Mouse (Mus musculus): ENCODE measurements around the gene Tmem199.

The Tmem199 gene

DNA sequence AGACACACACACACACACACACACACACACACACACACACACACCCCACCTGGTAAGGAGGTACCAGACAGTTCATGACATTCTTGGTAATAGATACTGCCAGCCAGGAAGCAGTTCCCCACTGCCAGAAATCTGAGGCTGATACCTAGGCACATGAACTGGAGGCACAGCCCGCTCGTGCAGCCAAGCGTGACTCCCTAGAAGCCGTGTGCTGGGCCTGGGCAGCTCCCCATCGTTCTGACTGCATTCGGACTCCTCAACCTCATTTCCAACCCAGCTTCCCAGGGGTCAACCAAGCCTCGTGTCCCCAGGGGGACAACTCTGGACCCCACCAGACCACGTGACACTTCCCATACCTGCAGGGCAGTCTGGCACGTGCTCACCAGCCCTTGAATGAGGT, 16.7 kb upstream of the Tmem199 start:
- no peak for DNase-seq (ENCODE audit: extremely low read depth, low read depth)

DNA sequence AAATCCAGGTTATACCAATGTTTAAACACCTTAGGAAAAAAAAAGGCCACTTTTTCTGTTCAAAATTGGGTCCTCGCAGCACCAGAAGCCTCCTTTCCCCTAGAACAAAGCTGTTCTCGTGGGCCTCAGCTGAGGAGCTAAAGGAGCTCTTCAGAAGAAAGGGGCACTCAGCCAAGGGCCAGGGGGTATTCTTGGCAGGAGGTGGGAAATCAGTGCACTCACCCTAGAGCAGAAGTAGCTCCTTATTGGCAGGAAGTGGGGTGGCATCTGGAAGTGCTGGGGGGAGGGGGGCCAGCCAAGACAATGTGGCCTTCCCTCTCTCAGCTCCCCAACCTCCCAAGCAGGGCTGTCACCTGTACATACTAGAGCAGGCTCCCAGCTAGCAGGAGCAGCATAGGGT, 12.9 kb upstream of the Tmem199 start:
- DNase-seq (ENCODE audit: extremely low read depth, low read depth), result no peak

DNA sequence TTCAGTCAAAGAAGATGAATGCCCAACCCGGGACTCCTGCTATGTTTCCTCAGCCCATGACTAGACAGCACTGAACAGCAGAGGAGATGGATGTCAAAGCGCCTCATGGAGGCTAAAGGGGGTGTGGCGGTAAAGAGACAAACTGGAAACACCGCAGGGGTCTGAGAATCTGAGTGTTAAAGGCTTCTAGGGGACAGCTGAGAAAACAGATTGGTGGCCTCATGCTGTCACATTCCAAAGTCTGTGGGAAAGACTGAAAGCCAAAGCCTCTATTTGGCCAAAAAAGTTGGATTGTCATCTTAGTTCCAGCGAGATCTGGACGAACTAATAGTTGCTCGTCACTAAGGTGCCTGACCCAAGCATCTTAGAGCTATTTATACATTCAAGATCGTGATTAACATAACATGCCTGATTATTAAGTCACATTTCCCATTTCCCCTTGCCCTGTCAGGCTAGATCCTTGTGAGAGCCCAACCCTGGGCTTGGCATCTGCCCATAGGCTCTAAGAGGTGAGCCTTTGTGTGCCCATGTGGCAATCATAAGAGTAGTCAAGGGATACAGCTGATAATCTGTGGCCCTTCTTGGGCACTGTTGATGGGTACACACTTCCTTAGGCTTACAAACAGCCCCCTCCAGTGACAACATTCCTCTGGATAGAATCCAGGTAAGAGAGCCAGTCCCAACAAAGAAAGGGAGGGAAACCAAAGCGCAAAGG, 11.4 kb upstream of the Tmem199 start:
- DNase-seq (ENCODE audit: extremely low read depth, low read depth), result no peak

DNA sequence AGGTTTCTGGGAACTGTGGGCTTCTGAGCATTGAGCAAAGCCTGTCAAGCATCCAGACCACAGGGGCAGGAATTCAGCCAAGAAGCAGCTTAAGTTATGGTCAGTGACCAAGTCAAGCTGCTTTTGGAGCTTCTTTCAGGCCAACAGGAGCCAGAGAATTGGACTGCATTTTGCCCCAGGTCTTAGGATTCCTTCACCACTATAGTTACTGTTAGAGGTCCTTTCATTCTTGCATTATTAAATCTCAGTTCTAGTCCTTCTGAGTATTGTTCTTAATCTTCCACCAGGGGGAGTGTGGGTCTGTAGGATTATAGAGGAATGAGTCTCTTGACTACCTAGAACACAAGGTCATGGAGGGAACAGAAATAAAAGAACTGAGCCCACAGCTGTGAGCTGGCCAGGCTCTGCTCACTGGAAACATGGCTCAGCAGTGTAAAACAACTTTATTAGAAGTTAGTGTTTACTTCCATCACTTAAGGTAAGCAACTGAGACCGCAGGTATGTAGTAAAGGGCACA, 10.6 kb upstream of the Tmem199 start:
- DNase-seq (ENCODE audit: extremely low read depth, low read depth), result no peak

DNA sequence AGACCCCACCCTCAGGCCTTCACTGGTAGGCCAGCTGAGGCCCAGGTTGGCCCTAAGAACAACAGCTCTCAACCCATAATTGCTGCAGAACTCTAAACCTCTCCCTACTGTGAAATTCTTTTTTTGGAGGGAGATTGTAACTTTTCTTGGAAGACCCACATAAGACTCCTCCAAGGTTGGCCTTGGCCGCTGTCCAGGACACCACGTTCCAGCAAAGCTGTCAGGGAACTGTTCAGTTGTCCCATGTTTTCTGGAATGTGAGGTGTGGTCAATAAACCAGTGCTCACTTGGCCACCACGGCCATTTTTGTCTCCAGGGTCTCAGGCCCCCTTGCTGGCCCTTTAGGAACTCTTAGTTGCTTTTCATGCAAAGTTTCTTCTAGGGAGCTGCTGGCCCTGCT, 9.9 kb upstream of the Tmem199 start:
- DNase-seq (ENCODE audit: extremely low read depth, low read depth), result no peak

DNA sequence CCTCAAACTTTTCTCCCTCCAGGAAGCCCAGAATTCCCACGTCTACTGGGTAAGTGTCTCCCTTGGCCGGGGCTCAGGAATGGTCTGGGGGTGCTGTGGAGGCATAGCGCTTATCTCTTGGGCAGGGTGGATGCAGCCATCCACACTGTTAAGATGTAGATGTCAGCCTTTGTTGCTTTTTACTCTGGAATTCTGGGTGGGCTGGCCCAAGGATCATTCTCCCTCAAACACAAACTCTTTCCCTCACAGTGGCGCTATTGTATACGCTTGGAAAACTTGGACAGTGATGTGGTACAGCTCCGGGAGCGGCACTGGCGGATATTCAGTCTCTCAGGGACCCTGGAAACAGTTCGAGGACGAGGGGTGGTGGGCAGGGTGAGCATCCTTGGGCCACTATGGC, 7.0 kb upstream of the Tmem199 start:
- DNase-seq (ENCODE audit: extremely low read depth, low read depth), result no peak

DNA sequence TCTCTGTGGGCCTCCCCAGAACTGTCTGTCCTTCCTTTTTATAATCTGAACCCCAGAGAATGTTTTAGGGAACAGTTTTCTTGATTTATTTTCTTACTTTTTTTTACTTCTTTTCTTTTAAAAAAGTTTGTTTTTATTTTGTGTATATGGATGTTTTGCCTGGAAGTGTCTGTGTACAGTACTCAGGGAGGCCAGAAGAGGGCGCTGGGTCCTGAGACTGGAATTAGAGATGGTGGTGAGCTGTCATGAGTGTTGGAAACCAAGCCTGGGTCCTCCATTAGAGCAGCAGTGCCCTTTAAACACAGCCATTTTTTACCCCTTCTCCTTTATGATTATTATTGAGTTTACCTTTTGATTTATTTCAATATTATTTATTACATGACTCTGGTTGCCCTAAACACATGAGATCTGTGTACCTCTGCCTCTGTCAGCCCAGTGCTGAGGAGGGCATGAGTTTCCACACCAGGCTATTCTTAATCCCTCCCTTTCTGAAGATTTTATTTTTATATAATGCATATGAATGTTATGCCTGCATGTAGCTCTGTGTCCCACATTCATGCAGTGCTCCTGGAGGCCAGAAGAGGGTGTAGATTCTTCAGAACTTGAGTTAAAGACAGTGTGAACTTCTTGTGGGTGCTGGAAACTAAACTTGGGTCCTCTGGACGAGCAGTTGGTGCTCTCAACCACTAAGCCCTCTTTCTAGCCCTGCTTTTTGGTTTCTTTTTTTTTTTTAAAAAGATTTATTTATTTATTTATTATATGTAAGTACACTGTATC, 3.8 kb upstream of the Tmem199 start:
- no peak for DNase-seq (ENCODE audit: extremely low read depth, low read depth)

DNA sequence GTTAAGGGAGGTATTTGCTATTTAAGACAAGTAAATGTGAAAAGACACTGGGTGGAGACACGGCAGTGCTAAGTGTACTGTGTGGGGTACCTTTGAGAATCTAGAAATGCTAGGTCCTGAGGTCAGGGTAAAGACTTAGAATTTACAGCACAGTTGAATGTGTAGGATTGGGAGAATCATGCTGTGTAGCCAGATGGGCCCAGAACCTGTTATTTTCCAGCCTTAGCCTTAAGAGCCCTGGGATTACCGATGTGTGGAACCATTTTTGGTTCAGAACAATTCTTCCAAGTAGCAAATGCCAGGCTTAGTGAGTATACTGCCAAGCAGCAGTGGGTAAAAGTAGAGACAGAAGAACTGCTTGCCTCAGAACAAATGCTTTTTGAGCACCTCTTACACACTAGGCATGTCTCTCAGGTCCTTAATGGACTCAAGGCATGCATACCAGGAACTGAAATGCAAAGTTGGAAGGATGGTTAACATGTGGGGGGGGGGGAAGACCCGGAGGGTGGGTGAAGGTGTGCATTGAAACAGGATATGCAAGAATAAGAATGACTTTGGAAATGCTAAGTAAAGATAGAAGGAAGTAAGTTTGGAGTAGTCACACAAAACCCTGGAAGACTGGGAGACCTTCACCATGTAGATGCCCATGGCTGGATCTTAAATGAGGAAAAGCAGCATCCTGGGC, 1.3 kb upstream of the Tmem199 start:
- DNase-seq (ENCODE audit: extremely low read depth, low read depth), result no peak

DNA sequence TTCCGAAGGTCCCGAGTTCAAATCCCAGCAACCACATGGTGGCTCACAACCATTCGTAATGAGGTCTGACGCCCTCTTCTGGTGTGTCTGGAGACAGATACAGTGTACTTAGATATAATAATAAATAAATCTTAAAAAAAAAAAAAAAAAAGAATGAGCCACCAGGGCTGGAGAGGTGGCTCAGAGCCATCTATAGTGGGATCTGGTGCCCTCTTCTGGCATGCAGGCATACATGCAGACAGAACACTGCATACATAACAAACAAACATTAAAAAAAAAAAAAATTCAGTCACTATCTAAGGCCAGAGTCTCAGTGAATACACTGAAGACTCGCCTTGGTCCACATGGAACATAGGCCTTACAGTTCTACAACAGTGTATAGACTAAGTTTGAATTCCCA, 2.8 kb downstream of the Tmem199 start:
- DNase-seq (ENCODE audit: extremely low read depth, low read depth), result no peak

DNA sequence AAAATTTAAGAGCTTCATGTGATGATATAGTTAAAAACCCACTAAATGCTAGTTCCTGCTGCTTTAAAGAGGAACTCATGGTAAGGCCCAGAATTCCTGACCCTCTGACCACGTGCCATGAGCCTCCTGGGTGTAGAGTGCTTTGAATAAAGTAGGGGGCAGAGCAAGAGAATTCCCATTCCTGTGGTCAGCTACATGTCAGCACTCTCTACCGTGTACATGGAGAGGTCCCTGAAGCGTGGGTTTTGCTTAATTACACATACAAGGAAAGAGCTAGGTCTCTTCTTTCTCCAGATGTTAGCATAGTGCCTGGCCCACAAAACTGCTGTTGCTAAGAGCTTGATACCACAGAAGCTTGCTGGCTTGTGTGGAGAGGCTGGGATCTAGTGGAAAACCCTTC, 6.5 kb downstream of the Tmem199 start:
- DNase-seq (ENCODE audit: extremely low read depth, low read depth), result no peak

DNA sequence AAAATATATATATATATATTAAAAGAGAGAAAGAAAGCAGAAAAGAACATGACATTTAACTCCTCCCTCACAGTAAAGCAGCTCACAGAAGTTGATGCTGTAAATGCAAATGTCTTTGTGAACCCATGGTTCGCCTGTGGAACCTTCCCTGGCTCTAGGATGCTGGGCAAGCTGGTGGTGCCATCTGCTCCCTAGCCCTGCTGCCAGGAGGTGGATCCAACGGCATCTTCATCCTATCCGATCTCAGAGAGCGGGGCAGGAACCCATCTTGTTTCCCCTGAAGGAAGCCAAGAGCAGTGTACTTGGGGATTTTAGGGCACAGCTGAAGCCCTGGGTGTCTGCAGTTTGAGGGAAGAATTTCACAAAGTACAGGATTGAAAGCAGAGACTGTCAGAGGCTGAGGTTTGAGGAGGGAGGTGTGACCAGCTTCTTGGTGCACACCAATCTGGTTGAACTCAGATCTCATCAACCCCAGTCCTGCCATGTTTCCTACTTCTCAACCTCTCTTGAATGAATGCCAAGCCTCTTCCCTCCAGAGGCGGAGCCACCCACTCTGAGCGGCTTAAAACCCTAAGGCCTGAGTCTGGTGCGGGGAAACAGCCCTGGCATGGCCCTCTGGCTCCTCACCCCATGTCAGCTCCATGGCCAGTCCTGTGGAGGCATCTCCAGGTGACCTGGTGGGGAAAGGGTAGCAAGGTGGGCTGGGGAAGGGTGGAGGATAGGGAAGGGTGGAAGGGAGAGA, 8.9 kb downstream of the Tmem199 start, which contains the start of gene Sebox:
Gene Sebox (plus strand): TSS at position 539 of the 742 bp plus-strand sequence.
- no peak for DNase-seq (ENCODE audit: extremely low read depth, low read depth)

DNA sequence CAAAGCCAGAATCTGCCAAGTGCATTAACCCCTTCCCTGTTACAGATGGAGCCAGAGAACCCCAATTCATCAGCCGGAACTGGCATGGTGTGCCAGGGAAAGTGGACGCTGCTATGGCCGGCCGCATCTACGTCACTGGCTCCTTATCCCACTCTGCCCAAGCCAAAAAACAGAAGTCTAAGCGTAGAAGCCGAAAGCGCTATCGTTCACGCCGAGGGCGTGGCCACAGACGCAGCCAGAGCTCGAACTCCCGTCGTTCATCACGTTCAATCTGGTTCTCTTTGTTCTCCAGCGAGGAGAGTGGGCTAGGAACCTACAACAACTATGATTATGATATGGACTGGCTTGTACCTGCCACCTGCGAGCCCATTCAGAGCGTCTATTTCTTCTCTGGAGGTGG, 10.4 kb downstream of the Tmem199 start:
- peak; percentile 52 for DNase-seq (ENCODE audit: extremely low read depth, low read depth)

DNA sequence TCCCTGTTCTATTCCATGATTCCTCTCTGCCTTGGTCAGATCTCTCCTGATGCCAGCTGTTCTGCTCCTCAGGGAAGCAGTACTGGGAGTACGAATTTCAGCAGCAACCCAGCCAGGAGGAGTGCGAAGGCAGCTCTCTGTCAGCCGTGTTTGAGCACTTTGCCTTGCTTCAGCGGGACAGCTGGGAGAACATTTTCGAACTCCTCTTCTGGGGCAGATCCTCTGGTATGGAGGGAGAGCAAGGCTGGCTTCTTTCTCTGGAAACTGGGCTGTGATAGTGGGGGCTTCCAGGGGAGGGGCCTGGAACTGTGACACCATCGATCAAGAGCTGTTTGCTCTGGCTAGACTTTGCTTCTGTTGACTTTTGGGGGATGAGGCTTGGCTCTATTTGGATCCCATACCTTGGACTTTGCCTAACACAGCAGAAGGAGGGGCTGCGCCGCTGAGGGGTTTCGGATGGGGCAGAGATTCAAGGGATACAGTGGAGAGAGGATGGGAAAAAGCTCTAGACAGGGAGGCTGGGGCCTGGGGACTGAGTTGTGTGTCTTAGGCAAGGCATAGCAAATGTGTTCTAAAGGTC, 11.3 kb downstream of the Tmem199 start:
- no peak for DNase-seq (ENCODE audit: extremely low read depth, low read depth)

DNA sequence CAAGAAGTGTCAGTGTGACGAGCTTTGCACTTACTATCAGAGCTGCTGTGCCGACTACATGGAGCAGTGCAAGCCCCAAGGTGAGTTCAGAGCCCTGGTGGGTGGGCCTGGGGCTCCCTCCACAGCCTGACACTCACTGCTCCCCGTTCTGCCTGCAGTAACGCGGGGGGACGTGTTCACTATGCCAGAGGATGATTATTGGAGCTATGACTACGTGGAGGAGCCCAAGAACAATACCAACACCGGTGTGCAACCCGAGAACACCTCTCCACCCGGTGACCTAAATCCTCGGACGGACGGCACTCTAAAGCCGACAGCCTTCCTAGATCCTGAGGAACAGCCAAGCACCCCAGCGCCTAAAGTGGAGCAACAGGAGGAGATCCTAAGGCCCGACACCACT, 12.4 kb downstream of the Tmem199 start:
- DNase-seq (ENCODE audit: extremely low read depth, low read depth), result no peak

DNA sequence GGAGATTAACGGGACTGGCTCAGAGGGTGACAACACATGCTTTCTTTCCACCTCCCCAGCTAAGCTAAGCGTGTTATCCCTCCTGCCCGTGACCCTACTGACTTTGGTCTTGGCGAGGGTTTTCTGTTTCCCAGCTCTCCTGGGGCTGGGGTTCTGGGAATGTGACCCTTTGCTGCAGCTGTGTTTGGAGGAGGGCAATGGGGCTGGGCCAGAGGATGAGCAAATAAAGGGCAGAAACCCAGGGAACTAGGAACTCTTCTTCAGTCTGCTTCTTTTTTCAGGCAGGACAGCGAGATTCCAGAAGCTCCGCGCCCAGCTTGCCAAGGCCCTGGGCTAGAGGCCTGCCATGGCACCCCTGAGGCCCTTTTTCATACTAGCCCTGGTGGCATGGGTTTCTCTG, 13.0 kb downstream of the Tmem199 start, which contains the start of gene Vtn:
Gene Vtn (plus strand): TSS at position 88 of the 400 bp plus-strand sequence.
- DNase-seq (ENCODE audit: extremely low read depth, low read depth), result no peak

DNA sequence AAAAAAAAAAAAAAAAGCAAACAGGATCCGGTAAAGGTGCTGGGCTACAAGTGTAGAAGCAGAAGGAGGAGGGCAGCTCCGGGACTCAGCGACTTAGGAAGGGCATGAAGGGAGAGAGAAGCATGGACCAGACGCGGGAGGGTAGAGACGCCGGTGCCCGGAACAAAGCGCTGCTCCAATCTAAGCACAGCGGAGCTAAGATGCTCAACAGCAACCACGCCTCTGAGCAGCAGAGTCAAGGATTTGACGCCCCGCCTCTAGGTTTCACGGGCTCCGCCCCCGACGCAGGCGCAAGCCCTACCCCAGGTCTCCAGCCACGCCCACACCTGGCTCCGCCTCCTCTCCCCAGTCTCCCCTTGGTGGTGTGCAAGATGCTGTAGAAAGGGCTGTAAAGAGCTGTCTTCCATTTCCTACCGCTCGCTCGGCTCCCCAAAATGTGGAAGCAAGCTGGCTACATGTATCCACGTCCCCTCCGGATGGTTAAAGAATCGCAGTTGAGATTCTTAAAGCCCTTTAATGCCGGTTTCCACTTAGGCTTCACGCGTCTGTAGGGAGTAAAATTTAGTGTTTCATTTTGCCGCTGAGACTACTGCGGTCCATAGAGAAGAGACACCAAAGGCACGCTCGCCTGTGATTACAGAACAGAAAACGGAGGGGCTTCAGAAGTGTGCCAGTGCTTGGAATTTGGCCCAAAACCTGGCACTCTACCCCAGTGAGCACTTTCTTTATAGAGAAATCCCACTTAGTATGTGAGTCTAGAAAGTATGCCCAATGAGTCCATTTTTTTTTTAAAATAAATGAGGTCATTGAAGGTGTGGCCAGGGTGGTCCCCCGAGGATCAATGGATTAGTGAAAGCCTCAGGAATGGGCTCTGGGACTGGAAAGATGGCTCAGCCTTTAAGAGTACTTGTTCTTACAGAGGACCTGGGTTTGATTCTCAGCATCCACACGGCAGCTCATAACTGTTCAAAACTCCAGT, 14.1 kb downstream of the Tmem199 start, which contains the start of gene Sarm1:
Gene Sarm1 (minus strand): TSS at position 211 of the 979 bp plus-strand sequence.
- DNase-seq (ENCODE audit: extremely low read depth, low read depth), result peak; percentile 85

DNA sequence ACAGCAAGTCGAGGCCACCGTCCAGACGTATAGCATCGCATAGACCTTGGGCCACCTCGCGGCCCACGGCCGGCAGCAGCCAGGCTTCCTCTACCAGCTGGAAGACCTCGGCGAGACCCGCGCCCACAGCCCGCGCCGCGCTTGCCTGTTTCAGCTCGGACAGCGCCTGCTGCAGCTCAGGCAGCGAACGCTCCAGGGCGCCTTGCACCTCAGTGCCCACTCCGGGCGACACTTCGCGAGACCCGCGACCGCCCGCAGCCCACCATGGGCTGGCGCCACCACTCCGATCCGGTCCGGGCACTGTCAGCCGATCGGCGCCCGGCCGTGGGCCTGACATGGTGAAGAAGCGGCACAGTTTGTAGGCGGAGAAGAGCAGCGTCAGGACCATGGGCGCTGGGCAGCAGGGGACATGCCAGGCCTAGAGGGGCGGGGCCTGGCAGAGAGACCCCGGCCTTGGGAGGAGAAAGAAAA, 14.9 kb downstream of the Tmem199 start:
- DNase-seq (ENCODE audit: extremely low read depth, low read depth), result no peak

DNA sequence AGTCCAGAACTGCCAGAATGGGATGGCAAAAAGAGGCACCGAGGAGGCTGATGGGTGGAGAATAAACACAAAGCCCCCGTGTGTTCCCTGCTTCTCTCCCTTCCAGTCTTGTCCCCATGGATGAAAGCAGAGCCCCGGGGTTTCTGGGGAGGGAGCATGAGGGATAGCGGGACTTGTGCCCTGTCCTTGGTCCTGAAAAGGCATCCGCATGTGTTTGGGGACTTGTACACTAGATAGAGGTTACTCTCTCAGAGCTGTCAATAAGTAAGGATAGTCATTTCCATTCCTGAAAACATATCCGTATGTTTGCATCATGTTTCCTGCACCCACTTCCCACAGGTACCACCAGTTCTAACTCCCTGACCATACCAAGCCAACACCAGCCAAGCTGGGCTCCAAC, 16.1 kb downstream of the Tmem199 start:
- peak; percentile 28 for DNase-seq (ENCODE audit: extremely low read depth, low read depth)

DNA sequence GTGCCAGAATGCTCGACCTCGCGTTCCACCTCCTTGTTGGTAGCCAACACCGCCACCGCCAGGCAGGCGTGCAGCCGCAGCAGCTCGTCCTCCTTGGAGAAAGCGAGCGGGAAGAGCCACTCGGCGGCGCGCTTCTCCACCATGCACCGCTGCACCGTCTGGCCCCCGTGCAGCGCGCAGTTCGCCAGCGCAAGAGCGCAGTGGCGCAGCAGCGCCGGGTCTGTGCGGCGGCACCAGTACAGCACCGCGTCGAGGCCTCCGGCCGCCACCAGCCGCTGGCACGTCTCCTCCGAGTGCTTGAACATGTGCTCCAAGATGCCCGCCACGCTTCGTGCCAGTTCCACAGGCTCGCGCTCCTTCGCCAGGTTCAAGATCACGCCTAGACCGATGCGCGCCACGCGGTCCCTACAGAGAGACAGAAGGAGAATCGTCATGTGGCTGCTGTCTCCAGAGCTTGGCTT, 21.2 kb downstream of the Tmem199 start:
- DNase-seq (ENCODE audit: extremely low read depth, low read depth), result no peak
